Mouse (Mus musculus): ENCODE measurements at regions not wholly inside any gene's neighbourhood (a gene's known extent, or its start where the extent isn't known, plus 50 kb on each side); places are given as distances from the start of the nearest gene placed in this dataset.

- H3K27ac ChIP-seq: no peak overlapping the region
- peak overlapping the region; percentile 49 for H3K4me2 ChIP-seq (replicated peaks)
- H3K4me3 ChIP-seq: no peak overlapping the region
- peaks cover 18% of the 10 kb centered on the region; the same call in 1 of the 2 replicates for H3K4me1 ChIP-seq
- H3K36me3 ChIP-seq: no peaks in the 10 kb centered on the region
- H3K27me3 ChIP-seq: no peaks in the 10 kb centered on the region
- 23% methylated on average over 22 of the region's 22 CpGs for WGBS
- H3K9me3 ChIP-seq (replicated peaks): no peaks in the 10 kb centered on the region
- peak; percentile 69 for ATAC-seq (ENCODE audit: low FRiP score)
- no peak overlapping the region for H3K9ac ChIP-seq
Observed at GRCm38 (mm10) chr17:45251034-45251730, 182.4 kb downstream of the Cdc5l start.

- H3K27me3 ChIP-seq: no peaks in the 10 kb centered on the region
- H3K4me2 ChIP-seq (replicated peaks): no peak overlapping the region
- H3K27ac ChIP-seq: no peak overlapping the region
- H3K4me3 ChIP-seq: no peak overlapping the region
- H3K4me1 ChIP-seq: peaks cover 18% of the 10 kb centered on the region; the same call in 1 of the 2 replicates
- WGBS: 78% methylated on average over 10 of the region's 10 CpGs
- H3K9me3 ChIP-seq (replicated peaks): no peaks in the 10 kb centered on the region
- no peak overlapping the region for H3K9ac ChIP-seq
- no peak for ATAC-seq (ENCODE audit: low FRiP score)
- H3K36me3 ChIP-seq: no peaks in the 10 kb centered on the region
Observed at GRCm38 (mm10) chr17:45250450-45250849, 183.1 kb downstream of the Cdc5l start.

GRCm38 (mm10) chr17:45247142-45248137, 186.1 kb downstream of the Cdc5l start:
- Histone ChIP-seq H3K4me2 (replicated peaks) (no peak overlapping the region), H3K9me3 (replicated peaks) (no peaks in the 10 kb centered on the region), H3K36me3 (no peaks in the 10 kb centered on the region), H3K27me3 (no peaks in the 10 kb centered on the region), H3K4me1 (peaks cover 12% of the 10 kb centered on the region; the same call in 1 of the 2 replicates), H3K4me3 (no peak overlapping the region), H3K9ac (no peak overlapping the region), H3K27ac (no peak overlapping the region)
- ATAC-seq (ENCODE audit: low FRiP score): no peak; the same call in 1 of the 2 replicates
- WGBS: 73% methylated on average over 29 of the region's 29 CpGs

- Histone ChIP-seq H3K36me3 (no peaks in the 10 kb centered on the region), H3K4me3 (no peak overlapping the region), H3K27ac (no peak overlapping the region), H3K4me1 (peaks cover 4% of the 10 kb centered on the region; the same call in 1 of the 2 replicates), H3K9ac (no peak overlapping the region), H3K9me3 (replicated peaks) (no peaks in the 10 kb centered on the region), H3K4me2 (replicated peaks) (no peak overlapping the region), H3K27me3 (no peaks in the 10 kb centered on the region)
- ATAC-seq (ENCODE audit: low FRiP score): no peak
- 85% methylated on average over 10 of the region's 10 CpGs for WGBS
Observed at GRCm38 (mm10) chr17:45244870-45245269, 188.7 kb downstream of the Cdc5l start.

- Histone ChIP-seq H3K4me2 (replicated peaks) (no peak overlapping the region), H3K27me3 (no peaks in the 10 kb centered on the region), H3K9ac (no peak overlapping the region), H3K9me3 (replicated peaks) (no peaks in the 10 kb centered on the region), H3K36me3 (no peaks in the 10 kb centered on the region), H3K4me1 (peaks cover 4% of the 10 kb centered on the region; the same call in 1 of the 2 replicates), H3K4me3 (no peak overlapping the region), H3K27ac (no peak overlapping the region)
- no peak for ATAC-seq (ENCODE audit: low FRiP score)
- whole genome bisulfite sequencing: 80% methylated on average over 7 of the region's 7 CpGs
Observed at GRCm38 (mm10) chr17:45243103-45243502, 190.4 kb downstream of the Cdc5l start.

GRCm38 (mm10) chr17:45242076-45242475, 191.5 kb downstream of the Cdc5l start:
- Histone ChIP-seq H3K4me1 (peaks cover 1% of the 10 kb centered on the region; the same call in 1 of the 2 replicates), H3K9ac (no peak overlapping the region), H3K27me3 (no peaks in the 10 kb centered on the region), H3K36me3 (no peaks in the 10 kb centered on the region), H3K27ac (no peak overlapping the region), H3K9me3 (replicated peaks) (peaks cover 3% of the 10 kb centered on the region; the same call in 1 of the 2 replicates), H3K4me2 (replicated peaks) (no peak overlapping the region), H3K4me3 (no peak overlapping the region)
- 91% methylated on average over 6 of the region's 6 CpGs for WGBS
- ATAC-seq (ENCODE audit: low FRiP score): no peak

- ATAC-seq (ENCODE audit: low FRiP score): no peak
- no peaks in the 10 kb centered on the region for H3K27me3 ChIP-seq
- H3K9ac ChIP-seq: no peak overlapping the region
- H3K9me3 ChIP-seq (replicated peaks): peaks cover 9% of the 10 kb centered on the region; the same call in 1 of the 2 replicates
- H3K4me2 ChIP-seq (replicated peaks): no peak overlapping the region
- H3K4me1 ChIP-seq: no peaks in the 10 kb centered on the region
- no peaks in the 10 kb centered on the region for H3K36me3 ChIP-seq
- WGBS: 27% methylated on average over 7 of the region's 7 CpGs
- H3K4me3 ChIP-seq: no peak overlapping the region
- no peak overlapping the region for H3K27ac ChIP-seq
Observed at GRCm38 (mm10) chr17:45240963-45241543, 192.5 kb downstream of the Cdc5l start.

- no peaks in the 10 kb centered on the region for H3K36me3 ChIP-seq
- H3K4me1 ChIP-seq: no peaks in the 10 kb centered on the region
- H3K27ac ChIP-seq: no peak overlapping the region
- 69% methylated on average over 6 of the region's 6 CpGs for WGBS
- ATAC-seq (ENCODE audit: low FRiP score): no peak
- no peak overlapping the region for H3K4me2 ChIP-seq (replicated peaks)
- H3K27me3 ChIP-seq: no peaks in the 10 kb centered on the region
- H3K9me3 ChIP-seq (replicated peaks): peaks cover 9% of the 10 kb centered on the region; the same call in 1 of the 2 replicates
- H3K9ac ChIP-seq: no peak overlapping the region
- H3K4me3 ChIP-seq: no peak overlapping the region
Observed at GRCm38 (mm10) chr17:45240545-45240944, 193.0 kb downstream of the Cdc5l start.

- peaks cover 9% of the 10 kb centered on the region; the same call in 1 of the 2 replicates for H3K9me3 ChIP-seq (replicated peaks)
- no peaks in the 10 kb centered on the region for H3K36me3 ChIP-seq
- H3K27ac ChIP-seq: no peak overlapping the region
- H3K4me3 ChIP-seq: no peak overlapping the region
- no peak for ATAC-seq (ENCODE audit: low FRiP score)
- 73% methylated on average over 1 of the region's 1 CpGs for WGBS
- H3K27me3 ChIP-seq: no peaks in the 10 kb centered on the region
- H3K4me1 ChIP-seq: no peaks in the 10 kb centered on the region; the same call in 1 of the 2 replicates
- H3K4me2 ChIP-seq (replicated peaks): no peak overlapping the region
- H3K9ac ChIP-seq: no peak overlapping the region
Observed at GRCm38 (mm10) chr17:45237246-45237645, 196.3 kb downstream of the Cdc5l start.

GRCm38 (mm10) chr17:45235401-45235800, 198.1 kb downstream of the Cdc5l start:
- Histone ChIP-seq H3K4me1 (no peaks in the 10 kb centered on the region; the same call in 1 of the 2 replicates), H3K9me3 (replicated peaks) (peaks cover 9% of the 10 kb centered on the region; the same call in 1 of the 2 replicates), H3K4me2 (replicated peaks) (no peak overlapping the region), H3K9ac (no peak overlapping the region), H3K36me3 (no peaks in the 10 kb centered on the region), H3K4me3 (no peak overlapping the region), H3K27me3 (no peaks in the 10 kb centered on the region), H3K27ac (no peak overlapping the region)
- WGBS: 88% methylated on average over 7 of the region's 7 CpGs
- no peak for ATAC-seq (ENCODE audit: low FRiP score)

GRCm38 (mm10) chr17:45232874-45233273, 200.7 kb downstream of the Cdc5l start:
- H3K9me3 ChIP-seq (replicated peaks): peaks cover 9% of the 10 kb centered on the region; the same call in 1 of the 2 replicates
- peaks cover 5% of the 10 kb centered on the region for H3K4me1 ChIP-seq
- H3K27me3 ChIP-seq: no peaks in the 10 kb centered on the region
- H3K36me3 ChIP-seq: no peaks in the 10 kb centered on the region
- ATAC-seq (ENCODE audit: low FRiP score): no peak
- H3K4me3 ChIP-seq: no peak overlapping the region
- H3K4me2 ChIP-seq (replicated peaks): no peak overlapping the region
- WGBS: 63% methylated on average over 5 of the region's 5 CpGs
- H3K27ac ChIP-seq: no peak overlapping the region
- no peak overlapping the region for H3K9ac ChIP-seq

GRCm38 (mm10) chr17:45227190-45227589, 206.3 kb downstream of the Cdc5l start:
- 0% methylated on average over 1 of the region's 1 CpGs for WGBS
- H3K4me3 ChIP-seq: no peak overlapping the region
- H3K27ac ChIP-seq: no peak overlapping the region
- no peaks in the 10 kb centered on the region for H3K36me3 ChIP-seq
- H3K27me3 ChIP-seq: no peaks in the 10 kb centered on the region
- ATAC-seq (ENCODE audit: low FRiP score): no peak
- peaks cover 26% of the 10 kb centered on the region for H3K4me1 ChIP-seq
- H3K4me2 ChIP-seq (replicated peaks): no peak overlapping the region
- no peaks in the 10 kb centered on the region for H3K9me3 ChIP-seq (replicated peaks)
- no peak overlapping the region for H3K9ac ChIP-seq

Data from hindbrain, embryonic 12.5 days (tissue).